Mouse (Mus musculus) forebrain, embryonic 16.5 days (tissue): ENCODE measurements around the gene Gm9. TPM values are rescaled to one million over a fixed set of nuclear protein-coding genes. Genes with fewer than 3 reads are reported as not detected.

Source experiments
- ATAC-seq: fragments of 200-750 bp; cut with Nextera tagmentation; 2 replicates; pipeline ENCODE4 v1.8.0; 2017; ENCODE audit warnings: mild to moderate bottlenecking, moderate library complexity
- H3K27ac ChIP-seq: fragments of 300-500 bp; sonication (generic); 2 replicates; pipeline ENCODE4 v1.5.1; 2014; ENCODE audit warnings: low read length, control low read depth
- H3K27me3 ChIP-seq: fragments of 300-500 bp; sonication (generic); replicated peaks from 2 replicates; pipeline ENCODE4 v1.6.1; 2014; ENCODE audit warnings: low read length; ENCODE audit not compliant: control insufficient read depth, insufficient read depth
- H3K36me3 ChIP-seq: fragments of 300-500 bp; sonication (generic); 2 replicates; pipeline ENCODE4 v1.6.1; 2014; ENCODE audit not compliant: control insufficient read depth, insufficient read depth
- H3K4me1 ChIP-seq: fragments of 300-500 bp; sonication (generic); replicated peaks from 2 replicates; pipeline ENCODE4 v1.6.1; 2014; ENCODE audit warnings: low read length; ENCODE audit not compliant: control insufficient read depth, insufficient read depth
- H3K4me2 ChIP-seq: fragments of 300-500 bp; sonication (generic); 2 replicates; pipeline ENCODE4 v1.6.1; 2014; ENCODE audit warnings: mild to moderate bottlenecking, low read length, control low read depth
- H3K4me3 ChIP-seq: fragments of 300-500 bp; sonication (generic); replicated peaks from 2 replicates; pipeline ENCODE4 v1.5.1; 2014; ENCODE audit warnings: mild to moderate bottlenecking, low read length, control low read depth
- H3K9ac ChIP-seq: fragments of 300-500 bp; sonication (generic); replicated peaks from 2 replicates; pipeline ENCODE4 v1.6.1; 2014; ENCODE audit warnings: low read depth, low read length, control low read depth
- H3K9me3 ChIP-seq: fragments of 300-500 bp; sonication (generic); 2 replicates; pipeline ENCODE4 v1.6.1; 2016; ENCODE audit warnings: low read length; ENCODE audit not compliant: control insufficient read depth
- WGBS: fragments of 180-500 bp; shearing (Covaris S2); extraction: QIAGEN DNeasy Blood & Tissue Kit; methylation state at CpG from one replicate; pipeline ENCODE4 v1.1.7; 2014; 5-methylcytosine and 5-hydroxymethylcytosine counted together
- polyA plus RNA-seq: library from polyadenylated mRNA; unstranded; fragments of >200 nt; fragmentation: Nextera tagmentation; extraction: Ambion mirVana; gene quantifications from 2 replicates; pipeline ENCODE4 v1.2.1, GENCODE M21; 2015

Gene Gm9
- polyA plus RNA-seq, 1 experiment from 2014 or later: not detected

GRCm38 (mm10) chrX:37168742-37169141, 42.1 kb downstream of the Gm9 start, which contains the start of gene Akap14:
Akap14 (minus strand) TSS chrX:37168842.
- Histone ChIP-seq H3K4me2 (no peak within 1 kb of the TSS), H3K36me3 (no peaks in the 10 kb centered on the region), H3K27ac (no peak within 1 kb of the TSS), H3K4me1 (no peaks in the 10 kb centered on the region), H3K9ac (no peak within 1 kb of the TSS), H3K27me3 (no peaks in the 10 kb centered on the region), H3K9me3 (no peaks in the 10 kb centered on the region), H3K4me3 (no peak within 1 kb of the TSS)
- WGBS: 45% methylated on average over 5 of the region's 5 CpGs
- no peak for ATAC-seq

- ATAC-seq: no peak
- Histone ChIP-seq H3K9ac (no peak overlapping the region), H3K4me2 (no peak overlapping the region), H3K36me3 (no peaks in the 10 kb centered on the region), H3K27ac (no peak overlapping the region), H3K27me3 (no peaks in the 10 kb centered on the region), H3K4me1 (no peaks in the 10 kb centered on the region), H3K4me3 (no peak overlapping the region), H3K9me3 (no peaks in the 10 kb centered on the region)
- WGBS: 30% methylated on average over 3 of the region's 3 CpGs
Observed at GRCm38 (mm10) chrX:37167085-37167484, 43.8 kb downstream of the Gm9 start.

- Histone ChIP-seq H3K27ac (no peak overlapping the region), H3K36me3 (no peaks in the 10 kb centered on the region), H3K4me1 (no peaks in the 10 kb centered on the region), H3K9me3 (no peaks in the 10 kb centered on the region), H3K4me3 (no peak overlapping the region), H3K4me2 (no peak overlapping the region), H3K9ac (no peak overlapping the region), H3K27me3 (no peaks in the 10 kb centered on the region)
- WGBS: 72% methylated on average over 18 of the region's 18 CpGs
- ATAC-seq: no peak
Observed at GRCm38 (mm10) chrX:37163115-37163514, 47.7 kb downstream of the Gm9 start.

GRCm38 (mm10) chrX:37161169-37161568, 49.7 kb downstream of the Gm9 start:
- H3K9me3 ChIP-seq: no peaks in the 10 kb centered on the region
- no peaks in the 10 kb centered on the region for H3K36me3 ChIP-seq
- 72% methylated on average over 10 of the region's 10 CpGs for WGBS
- no peak overlapping the region for H3K4me2 ChIP-seq
- H3K27ac ChIP-seq: no peak overlapping the region
- ATAC-seq: no peak
- H3K4me3 ChIP-seq: no peak overlapping the region
- no peaks in the 10 kb centered on the region for H3K27me3 ChIP-seq
- no peak overlapping the region for H3K9ac ChIP-seq
- no peaks in the 10 kb centered on the region for H3K4me1 ChIP-seq

Other genes with a start within 250 kb of the Gm9 start
- gene Sept6, start 219.2 kb downstream of the Gm9 start, polyA plus RNA-seq: 60.8 and 62.7 TPM in 2 replicates
- not detected in 2 replicates for gene Sowahd, start 162.2 kb downstream of the Gm9 start, polyA plus RNA-seq
- gene Rpl39, start 125.6 kb downstream of the Gm9 start, polyA plus RNA-seq: 261 and 301 TPM in 2 replicates
- 25.1 and 29.7 TPM in 2 replicates for gene Upf3b, start 100.7 kb downstream of the Gm9 start, polyA plus RNA-seq
- gene Nkap, start 84.2 kb downstream of the Gm9 start, polyA plus RNA-seq: 17.4 and 21.3 TPM in 2 replicates
- gene Akap14, start 42.2 kb downstream of the Gm9 start, polyA plus RNA-seq: 0.15 TPM in 1 of 2 replicates, not detected in the other
- gene Ndufa1, start 19.9 kb downstream of the Gm9 start, polyA plus RNA-seq: 384 and 446 TPM in 2 replicates
- gene Rnf113a1, start 19.8 kb downstream of the Gm9 start, polyA plus RNA-seq: 15.7 TPM in 2 replicates
- not detected in 2 replicates for gene Rhox1, start 11.2 kb upstream of the Gm9 start, polyA plus RNA-seq
- gene Rhox2a, start 33.9 kb upstream of the Gm9 start, polyA plus RNA-seq: not detected in 2 replicates
- not detected in 2 replicates for gene Rhox3a, start 38.9 kb upstream of the Gm9 start, polyA plus RNA-seq
- not detected in 2 replicates for gene Rhox4a, start 54.3 kb upstream of the Gm9 start, polyA plus RNA-seq
- gene Rhox3a2, start 169.0 kb upstream of the Gm9 start, polyA plus RNA-seq: not detected in 2 replicates
- gene Rhox4a2, start 179.8 kb upstream of the Gm9 start, polyA plus RNA-seq: not detected in 2 replicates
- not detected in 2 replicates for gene Rhox2b, start 201.0 kb upstream of the Gm9 start, polyA plus RNA-seq
- gene Rhox4b, start 221.5 kb upstream of the Gm9 start, polyA plus RNA-seq: not detected in 2 replicates
- not detected in 2 replicates for gene Rhox2c, start 242.6 kb upstream of the Gm9 start, polyA plus RNA-seq
- gene Rhox3c, start 247.5 kb upstream of the Gm9 start, polyA plus RNA-seq: not detected in 2 replicates